Mouse (Mus musculus): ENCODE results near the gene Xpnpep3.

- TF ChIP-seq CTCF (IDR thresholded peaks at IDR 0.05; ENCODE audit: insufficient read depth, low read length) (no peak), POLR2A (IDR thresholded peaks at IDR 0.05; ENCODE audit: borderline replicate concordance, extremely low read depth, low read depth, low read length) (no peak)
Measured at GRCm38 (mm10) chr15:81386327-81386726, 13.6 kb upstream of the Xpnpep3 start.
